Mouse (Mus musculus) myocyte (in vitro differentiated cells): ENCODE data around the gene Zbtb9.

Experiments
- POLR2A ChIP-seq: IDR thresholded peaks from one replicate; pipeline ENCODE4 v1.6.1; 2011; ENCODE audit warnings: low read depth, mild to moderate bottlenecking, control low read depth, moderate library complexity; ENCODE audit not compliant: insufficient read length
- TCF12 ChIP-seq: IDR thresholded peaks from one replicate; pipeline ENCODE4 v1.6.1; 2011; ENCODE audit warnings: mild to moderate bottlenecking, control low read depth; ENCODE audit not compliant: poor library complexity, insufficient read depth, severe bottlenecking

DNA sequence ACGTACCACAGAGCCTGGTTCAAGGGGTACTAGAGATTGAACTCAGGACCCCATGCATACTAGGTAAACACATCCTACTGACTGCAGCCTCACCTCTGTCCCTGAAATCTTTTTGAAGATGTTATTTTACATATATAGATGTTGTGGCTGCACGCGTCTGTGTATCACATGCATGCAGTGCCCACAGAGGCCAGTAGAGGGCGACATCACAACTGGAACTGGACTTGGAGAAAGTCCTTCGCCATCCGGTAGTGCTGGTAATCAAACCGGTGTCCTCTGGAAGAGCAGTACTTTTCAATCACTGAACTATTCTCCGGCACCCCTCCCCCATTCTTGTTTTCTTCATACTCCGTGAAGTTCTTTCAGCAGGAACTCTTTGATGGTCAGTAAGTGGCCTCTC is 31.5 kb downstream of the Zbtb9 start:
- no peak for TF ChIP-seq POLR2A
- no peak for TF ChIP-seq TCF12
